Mouse (Mus musculus) myocyte (in vitro differentiated cells): ENCODE results near the gene Mboat1.

Experiments
- CEBPB ChIP-seq: IDR thresholded peaks from 2 replicates; pipeline ENCODE4 v1.6.1; 2011; ENCODE audit warnings: mild to moderate bottlenecking, moderate library complexity; ENCODE audit not compliant: poor library complexity, insufficient read depth, severe bottlenecking
- E2F4 ChIP-seq: IDR thresholded peaks from one replicate; pipeline ENCODE4 v1.6.1; 2011; ENCODE audit warnings: mild to moderate bottlenecking, control low read depth, moderate library complexity; ENCODE audit not compliant: insufficient read depth
- MAX ChIP-seq: IDR thresholded peaks from one replicate; pipeline ENCODE4 v1.6.1; 2011; ENCODE audit warnings: low read depth, mild to moderate bottlenecking, control low read depth
- MYOD1 ChIP-seq, 3 experiments: IDR thresholded peaks; one replicate each; pipeline ENCODE4 v1.6.1; 2011; ENCODE audit warnings: control low read depth in 2 of 3, low read depth in 2 of 3, mild to moderate bottlenecking in 2 of 3, moderate library complexity in 1 of 3; ENCODE audit not compliant: insufficient read length in 2 of 3, control insufficient read depth in 1 of 3
- MYOG ChIP-seq, 3 experiments: IDR thresholded peaks; one replicate each; pipeline ENCODE4 v1.6.1; 2011; ENCODE audit warnings: control low read depth in 2 of 3, low read depth in 2 of 3, mild to moderate bottlenecking in 2 of 3; ENCODE audit not compliant: insufficient read length in 2 of 3, control insufficient read depth in 1 of 3, insufficient read depth in 1 of 3
- POLR2A ChIP-seq: IDR thresholded peaks from one replicate; pipeline ENCODE4 v1.6.1; 2011; ENCODE audit warnings: low read depth, mild to moderate bottlenecking, control low read depth, moderate library complexity; ENCODE audit not compliant: insufficient read length
- POLR2AphosphoS2 ChIP-seq: IDR thresholded peaks from one replicate; pipeline ENCODE4 v1.6.1; 2011; ENCODE audit warnings: low read depth, control low read depth; ENCODE audit not compliant: insufficient read length
- REST ChIP-seq: IDR thresholded peaks from one replicate; pipeline ENCODE4 v1.6.1; 2011; ENCODE audit warnings: mild to moderate bottlenecking, control low read depth, moderate library complexity; ENCODE audit not compliant: insufficient read depth, insufficient read length
- SRF ChIP-seq: IDR thresholded peaks from one replicate; pipeline ENCODE4 v1.6.1; 2011; ENCODE audit warnings: low read depth; ENCODE audit not compliant: control insufficient read depth, insufficient read length
- TCF12 ChIP-seq: IDR thresholded peaks from one replicate; pipeline ENCODE4 v1.6.1; 2011; ENCODE audit warnings: mild to moderate bottlenecking, control low read depth; ENCODE audit not compliant: poor library complexity, insufficient read depth, severe bottlenecking
- USF1 ChIP-seq: IDR thresholded peaks from one replicate; pipeline ENCODE4 v1.6.1; 2011; ENCODE audit warnings: low read depth, mild to moderate bottlenecking, control low read depth, moderate library complexity

GRCm38 (mm10) chr13:30109001-30109600 lies 27.2 kb upstream of the Mboat1 start:
- no peak for TF ChIP-seq POLR2A
- no peak for TF ChIP-seq MYOD1 (IDR thresholded peaks at IDR 0.05; ENCODE audit: control insufficient read depth in 1 of 3, insufficient read length in 2 of 3, low read depth in 2 of 3)
- TF ChIP-seq E2F4: no peak
- TF ChIP-seq SRF: no peak
- no peak for TF ChIP-seq CEBPB
- no peak for TF ChIP-seq MAX
- TF ChIP-seq USF1: no peak
- TF ChIP-seq TCF12: no peak
- no peak for TF ChIP-seq POLR2AphosphoS2
- TF ChIP-seq MYOG (IDR thresholded peaks at IDR 0.05; ENCODE audit: control insufficient read depth in 1 of 3, insufficient read depth in 1 of 3, insufficient read length in 2 of 3, low read depth in 2 of 3): no peak
- no peak for TF ChIP-seq REST
